Mouse (Mus musculus): ENCODE measurements around the gene Rcn3.

- no peak for TF ChIP-seq CTCF (conservative IDR thresholded peaks at IDR 0.05; ENCODE audit: low read length)
- no peak for TF ChIP-seq POU5F1 (IDR thresholded peaks at IDR 0.05; ENCODE audit: borderline replicate concordance, low read length)
- TF ChIP-seq NANOG (IDR thresholded peaks at IDR 0.05; ENCODE audit: borderline replicate concordance, low read length), result no peak
Observed at GRCm38 (mm10) chr7:45121404-45121803, 29.4 kb upstream of the Rcn3 start.
